Mouse (Mus musculus) retina, postnatal 7 days (tissue): Measurements from ENCODE around the gene Cops4.

Experiments
- DNase-seq: peaks from one replicate; pipeline ENCODE4 v3.0.0-alpha.2; 2012; ENCODE audit warnings: low read depth, low spot score

Cops4 gene

GRCm38 (mm10) chr5:100578863-100579411 is 60.8 kb downstream of the Cops4 start:
- no peak for DNase-seq

- no peak for DNase-seq
Measured at GRCm38 (mm10) chr5:100581622-100582434, 63.7 kb downstream of the Cops4 start.

- no peak for DNase-seq
Measured at GRCm38 (mm10) chr5:100582435-100582826, 64.3 kb downstream of the Cops4 start.

- no peak for DNase-seq
Measured at GRCm38 (mm10) chr5:100583066-100583465, 65.0 kb downstream of the Cops4 start.

- no peak for DNase-seq
Measured at GRCm38 (mm10) chr5:100585206-100585644, 67.1 kb downstream of the Cops4 start.

GRCm38 (mm10) chr5:100585657-100586056 is 67.5 kb downstream of the Cops4 start:
- DNase-seq, result no peak

- DNase-seq, result no peak
Measured at GRCm38 (mm10) chr5:100587136-100587535, 69.0 kb downstream of the Cops4 start.

- no peak for DNase-seq
Measured at GRCm38 (mm10) chr5:100587626-100588025, 69.5 kb downstream of the Cops4 start.

- no peak for DNase-seq
Measured at GRCm38 (mm10) chr5:100590505-100590904, 72.4 kb downstream of the Cops4 start.

GRCm38 (mm10) chr5:100594803-100595467 is 76.8 kb downstream of the Cops4 start:
- DNase-seq, result no peak

- DNase-seq, result no peak
Measured at GRCm38 (mm10) chr5:100595999-100596398, 77.9 kb downstream of the Cops4 start.
